Mouse (Mus musculus) cerebellum, postnatal 4 days (tissue): ENCODE results near the gene Cers6.

Source experiments
- DNase-seq, 2 experiments: peaks; one replicate each; pipeline ENCODE4 v3.0.0; 2022; ENCODE audit warnings: low spot score in 2 of 2, mixed read lengths in 1 of 2

The Cers6 gene

DNA sequence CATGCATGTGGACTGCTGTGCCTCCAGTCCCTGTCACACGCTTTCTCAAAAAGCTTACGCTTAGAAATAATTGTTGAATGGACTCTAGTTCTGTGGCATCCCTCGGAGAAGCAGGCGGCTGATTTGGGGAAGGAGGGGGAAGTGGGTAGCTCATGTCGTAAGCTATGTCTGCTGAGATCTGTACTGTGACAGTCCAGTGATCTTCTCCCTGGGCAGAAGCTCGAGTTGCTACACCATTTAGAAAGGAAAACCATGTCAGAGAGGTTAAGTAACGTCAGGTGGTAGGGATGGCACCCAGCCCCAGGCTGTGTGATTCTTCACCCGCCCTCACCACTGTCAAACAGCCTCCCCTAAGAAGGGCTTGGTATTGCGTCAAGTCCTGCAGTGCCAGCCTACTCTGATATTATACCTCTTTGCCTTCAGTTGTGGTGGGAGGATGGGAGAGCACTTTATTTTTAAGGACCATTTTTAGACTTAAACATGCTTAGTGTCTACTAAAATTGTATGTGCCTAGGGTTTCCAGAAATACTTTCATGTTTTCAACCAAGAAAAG is 154.0 kb downstream of the Cers6 start:
- no peak for DNase-seq

GRCm38 (mm10) chr2:69015822-69016221 is 154.6 kb downstream of the Cers6 start:
- no peak for DNase-seq

DNA sequence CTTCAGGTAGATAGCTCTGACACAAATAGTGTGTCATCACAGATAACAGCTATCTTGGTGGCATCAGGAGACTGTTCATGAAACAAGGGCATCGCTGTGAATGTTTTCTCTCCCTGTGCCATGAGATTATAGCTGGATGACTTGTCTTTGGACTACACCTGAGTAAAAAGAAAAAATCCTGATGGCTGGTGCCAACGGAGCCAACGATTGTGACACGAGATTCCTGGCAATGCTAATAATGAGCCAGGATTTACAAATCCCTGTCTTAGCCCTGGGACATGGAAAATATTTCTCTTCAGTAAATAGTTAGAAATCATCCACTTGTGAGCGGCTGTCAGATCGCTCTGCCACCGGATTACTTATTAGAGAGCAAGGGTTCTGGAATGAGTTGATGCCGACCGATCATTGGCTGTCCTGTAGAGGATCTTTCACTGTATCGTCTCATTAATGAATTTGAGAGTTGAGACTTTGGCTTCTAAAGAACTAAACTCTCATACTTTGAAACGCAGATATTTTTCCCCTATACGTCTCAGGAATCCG is 157.9 kb downstream of the Cers6 start:
- DNase-seq, result no peak

GRCm38 (mm10) chr2:69019821-69020489 is 158.7 kb downstream of the Cers6 start:
- no peak for DNase-seq

DNA sequence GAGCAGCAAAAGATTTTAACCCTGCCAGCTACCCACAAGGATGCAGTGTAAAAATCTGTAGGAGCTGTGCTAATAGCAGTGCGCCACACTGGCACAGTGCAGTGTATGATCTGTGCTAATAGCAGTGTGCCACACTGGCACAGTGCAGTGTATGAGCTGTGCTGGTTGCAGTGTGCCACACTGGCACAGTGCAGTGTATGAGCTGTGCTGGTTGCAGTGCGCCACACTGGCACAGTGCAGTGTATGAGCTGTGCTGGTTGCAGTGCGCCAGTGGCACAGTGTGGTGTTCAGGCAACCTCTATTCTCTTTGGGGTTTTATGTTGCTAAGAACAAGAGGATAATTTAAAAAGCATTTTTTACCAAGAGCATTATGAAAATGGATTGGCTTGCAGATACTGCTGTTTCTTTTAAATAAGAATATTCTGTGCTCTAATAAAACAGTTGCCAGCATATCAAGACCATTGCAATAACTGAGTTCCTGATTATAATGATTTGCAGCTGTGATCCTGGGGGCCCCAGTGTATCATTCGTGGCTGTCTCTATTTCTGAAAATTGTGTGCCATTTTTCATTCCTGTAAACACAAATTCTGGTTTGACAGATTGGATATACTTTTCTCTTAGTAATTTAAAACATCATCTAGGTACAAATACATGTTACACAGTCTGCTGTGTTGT is 159.5 kb downstream of the Cers6 start:
- DNase-seq, result no peak

DNA sequence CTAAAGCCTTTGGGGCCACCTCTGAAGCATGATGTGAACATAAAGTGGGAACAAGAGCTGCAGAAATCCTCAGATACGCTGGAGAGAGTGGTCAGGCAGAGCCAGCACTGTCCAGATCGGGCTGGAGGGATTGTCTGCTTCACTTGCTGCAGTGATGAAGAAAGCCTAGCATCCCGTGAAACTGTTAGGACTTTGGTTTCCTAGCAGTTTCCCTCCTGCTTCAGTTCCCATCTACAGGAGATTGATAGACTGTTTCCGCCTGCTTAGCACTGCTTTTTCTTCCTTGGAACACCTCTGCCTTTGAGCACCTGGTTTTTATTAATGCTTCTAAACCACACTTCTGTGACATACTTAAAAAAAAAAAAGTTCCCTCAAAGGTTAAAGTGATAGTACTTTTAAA is 160.3 kb downstream of the Cers6 start:
- no peak for DNase-seq

GRCm38 (mm10) chr2:69024856-69025255 is 163.6 kb downstream of the Cers6 start:
- no peak for DNase-seq

DNA sequence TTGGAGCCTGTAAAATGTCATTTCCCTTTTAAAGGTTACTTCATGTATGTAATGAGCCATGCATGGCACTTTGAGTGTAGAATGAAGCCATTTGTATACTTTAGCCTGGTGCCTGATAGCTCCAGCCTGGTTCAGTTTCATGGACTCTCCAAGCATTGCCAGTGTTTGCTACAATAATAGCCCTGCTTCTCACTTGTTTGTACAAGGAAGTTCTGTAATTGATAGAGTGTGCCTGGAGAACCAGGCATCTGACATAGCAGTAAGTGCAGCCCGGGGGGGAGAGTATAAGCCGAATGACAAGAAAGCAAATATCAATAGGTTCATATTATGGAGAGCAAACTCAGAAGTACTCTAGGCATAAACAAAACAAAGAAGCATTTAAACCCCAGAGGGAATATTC is 171.3 kb downstream of the Cers6 start:
- DNase-seq, result no peak

DNA sequence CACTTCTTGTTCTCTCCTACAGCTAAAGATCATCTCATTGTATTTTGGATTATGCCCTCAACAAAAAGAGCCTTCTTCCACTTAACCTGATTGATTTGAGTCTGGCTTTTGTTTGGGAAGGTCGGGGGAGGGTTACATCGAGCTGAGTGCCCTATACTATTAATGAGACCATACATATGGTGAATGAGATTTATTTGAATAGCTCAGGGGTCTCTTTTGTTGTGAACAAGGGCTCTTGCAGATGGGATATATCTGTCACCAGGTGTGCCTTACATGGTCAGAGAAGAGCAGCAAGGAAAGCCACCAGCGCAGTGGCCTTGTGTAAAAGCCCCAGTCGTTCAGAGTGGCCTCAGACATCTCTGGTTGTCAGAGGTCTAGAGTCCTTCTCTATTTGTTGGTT is 174.2 kb downstream of the Cers6 start:
- no peak for DNase-seq

DNA sequence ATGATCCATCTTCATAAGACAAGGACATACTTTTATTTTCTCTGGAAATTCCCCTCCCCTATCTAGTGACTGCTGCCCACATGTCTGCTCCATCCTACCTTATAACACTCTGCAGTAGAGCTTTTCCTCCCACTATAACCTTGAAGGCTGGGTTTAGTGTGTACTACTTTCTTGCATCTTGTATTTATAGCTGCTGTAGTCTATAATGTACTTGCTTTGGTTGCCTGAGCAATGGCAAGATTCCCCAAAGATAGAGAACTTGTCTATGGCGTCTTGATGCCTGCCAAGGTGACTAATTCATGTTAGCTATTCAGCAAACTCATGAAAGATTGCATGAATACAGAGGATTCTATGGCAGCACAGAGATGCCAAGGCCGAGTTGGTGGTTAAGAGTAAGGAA is 176.1 kb downstream of the Cers6 start:
- no peak for DNase-seq

- no peak for DNase-seq
Measured at GRCm38 (mm10) chr2:69042327-69043106, 181.3 kb downstream of the Cers6 start.

- peak in 1 of 2 experiments; percentile 39 for DNase-seq
Measured at GRCm38 (mm10) chr2:69043431-69044118, 182.3 kb downstream of the Cers6 start.

- no peak for DNase-seq
Measured at GRCm38 (mm10) chr2:69045926-69046325, 184.7 kb downstream of the Cers6 start.

DNA sequence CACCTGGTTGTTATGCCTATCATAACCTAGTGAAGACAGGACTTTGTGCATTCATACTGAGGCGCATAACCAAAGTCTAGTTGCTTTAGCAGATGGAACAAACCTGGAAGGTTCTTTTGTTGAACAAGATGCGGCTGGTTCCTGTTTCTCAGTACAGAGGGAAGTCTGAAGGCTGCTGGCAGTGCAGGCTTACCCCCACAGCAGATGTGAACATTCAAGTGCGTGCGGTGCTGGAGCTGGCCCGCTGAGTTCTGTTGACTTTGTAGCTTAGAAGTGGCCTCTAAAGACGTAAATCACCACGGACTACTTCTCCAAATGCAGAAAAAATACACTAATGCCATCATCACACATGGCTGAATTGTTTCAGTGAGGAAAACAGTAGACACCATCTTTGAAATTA is 186.1 kb downstream of the Cers6 start:
- DNase-seq, result no peak

DNA sequence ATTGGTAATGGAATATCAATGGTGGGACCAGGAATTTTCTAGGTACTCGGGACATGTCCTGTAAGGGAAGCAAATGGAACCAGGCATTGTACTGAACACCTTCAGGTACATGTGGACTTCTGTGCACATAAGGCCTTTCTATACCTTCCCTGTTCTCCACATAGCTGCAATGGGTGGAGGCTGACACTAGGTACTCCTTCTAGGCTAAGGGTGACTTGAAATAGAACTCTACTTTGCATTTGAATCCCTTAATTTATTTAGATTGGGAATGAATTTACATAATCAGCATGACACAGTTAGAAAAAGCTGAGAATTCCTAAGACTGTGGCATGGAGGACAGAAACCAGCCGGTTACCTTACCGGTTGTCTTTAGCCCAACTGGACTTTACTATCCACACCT is 186.6 kb downstream of the Cers6 start:
- no peak for DNase-seq

GRCm38 (mm10) chr2:69049179-69049578 is 187.9 kb downstream of the Cers6 start:
- no peak for DNase-seq

DNA sequence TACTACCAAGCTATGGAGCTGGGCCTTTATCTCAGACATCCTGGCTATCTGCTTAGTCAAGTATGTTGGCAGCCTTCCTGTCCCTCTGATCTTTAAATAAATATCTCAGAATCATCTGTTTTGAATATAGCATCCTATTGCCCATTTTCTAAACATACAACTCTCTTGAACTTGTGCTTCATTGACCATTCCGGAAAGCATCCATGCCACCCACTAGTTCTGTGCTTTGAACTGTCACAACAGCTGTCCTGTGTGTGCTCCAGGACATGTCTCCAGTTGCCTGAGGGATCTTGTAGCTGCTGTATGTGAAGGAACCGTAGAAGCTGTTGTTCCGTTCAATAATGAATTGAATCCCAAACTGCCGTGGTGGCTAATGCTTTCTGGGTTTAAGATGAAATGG is 188.9 kb downstream of the Cers6 start:
- no peak for DNase-seq

DNA sequence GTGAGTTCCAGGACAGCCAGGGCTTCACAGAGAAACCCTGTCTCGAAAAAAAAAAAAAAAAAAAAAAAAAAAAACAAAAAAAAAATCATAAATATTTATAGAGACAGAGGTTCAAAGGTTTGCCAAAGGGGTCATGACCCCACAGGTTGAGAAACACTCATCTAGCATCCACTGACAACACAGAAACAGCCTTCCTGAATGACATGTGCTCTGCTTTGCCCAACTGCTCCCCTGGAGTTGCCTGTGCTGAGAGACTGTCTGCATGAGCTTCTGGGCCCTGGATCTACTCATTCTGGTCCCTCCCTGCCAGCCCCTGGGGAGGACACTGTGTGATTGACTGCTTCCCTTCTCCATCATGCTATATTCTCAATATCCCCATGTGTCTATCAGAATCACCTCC is 190.4 kb downstream of the Cers6 start:
- DNase-seq, result no peak

DNA sequence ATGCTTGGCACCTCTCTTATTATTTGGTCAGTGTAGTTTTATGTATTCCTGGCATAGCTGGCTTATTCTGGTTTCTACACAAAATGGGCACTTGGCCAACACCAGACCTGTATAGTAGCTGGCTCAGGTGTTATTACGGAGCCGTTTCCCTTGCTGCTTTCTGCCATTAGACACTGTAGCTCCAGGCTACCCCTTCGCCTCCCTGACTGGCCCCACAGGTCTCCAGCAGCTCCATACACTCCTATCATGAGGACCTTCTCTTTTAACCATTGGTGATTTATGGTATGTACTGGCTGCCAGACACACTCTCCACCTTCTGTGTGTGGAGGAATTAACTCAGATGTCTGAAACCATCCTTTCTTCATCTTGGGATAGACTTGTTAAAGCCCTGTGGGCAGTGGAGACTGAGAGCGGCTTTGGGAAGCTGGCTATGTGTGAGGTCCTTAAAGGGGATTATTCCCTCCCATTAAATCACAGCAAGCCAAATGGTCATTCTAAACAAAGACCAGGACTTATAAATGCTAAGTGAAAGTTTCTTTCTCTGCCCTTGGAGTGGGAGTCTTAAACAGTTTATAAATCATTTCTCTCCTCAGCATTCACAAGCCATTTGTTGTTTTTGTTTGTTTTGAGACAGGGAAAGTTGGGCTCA is 192.1 kb downstream of the Cers6 start:
- no peak for DNase-seq

- peak; percentile 29 to 65 for DNase-seq
Measured at GRCm38 (mm10) chr2:69054279-69054678, 193.0 kb downstream of the Cers6 start.

DNA sequence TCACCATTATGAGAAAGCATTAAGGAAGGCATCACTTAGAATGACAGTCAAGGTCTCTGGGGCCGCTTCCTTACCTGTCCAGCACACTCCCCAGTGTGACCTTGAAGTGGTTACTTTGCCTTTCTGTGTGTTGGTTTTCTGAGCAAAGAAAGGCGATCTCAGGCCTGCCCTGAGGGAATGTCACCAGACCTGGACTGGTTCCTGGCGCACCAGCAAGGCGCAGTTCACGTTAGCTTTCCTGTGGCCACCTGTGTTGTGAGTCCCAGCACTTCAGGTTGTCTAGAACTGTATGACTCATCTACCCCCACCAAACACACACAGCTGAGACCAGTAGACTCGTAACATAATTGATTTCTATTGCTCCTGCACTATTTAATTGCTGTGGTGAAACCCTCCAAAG is 193.9 kb downstream of the Cers6 start:
- no peak for DNase-seq
